Mouse (Mus musculus): ENCODE measurements at regions not wholly inside any gene's neighbourhood (a gene's known extent, or its start where the extent isn't known, plus 50 kb on each side); places are given as distances from the start of the nearest gene placed in this dataset.

GRCm38 (mm10) chr5:133600630-133601029 is 498.9 kb upstream of the Castor2 start:
- Histone ChIP-seq H3K4me3 (replicated peaks; ENCODE audit: low read length) (no peak overlapping the region), H3K4me1 (ENCODE audit: control insufficient read depth, insufficient read depth, low read length) (no peaks in the 10 kb centered on the region), H3K27me3 (ENCODE audit: control insufficient read depth, insufficient read depth, low read length) (no peaks in the 10 kb centered on the region), H3K27ac (replicated peaks; ENCODE audit: low read depth, low read length) (no peak overlapping the region), H3K9me3 (ENCODE audit: control insufficient read depth, low read length) (0 out of 2 replicates have a peak, but pooled peaks cover 3% of the 10 kb centered on the region), H3K36me3 (ENCODE audit: control insufficient read depth, insufficient read depth, low read length) (no peaks in the 10 kb centered on the region), H3K4me2 (replicated peaks; ENCODE audit: low read depth, low read length, severe bottlenecking) (no peak overlapping the region), H3K9ac (ENCODE audit: low read depth, low read length, severe bottlenecking) (no peak overlapping the region)
- WGBS, result 67% methylated on average over 5 of the region's 5 CpGs
- DNase-seq (ENCODE audit: low spot score), result no peak
- no peak for TF ChIP-seq POLR2A (IDR thresholded peaks at IDR 0.05; ENCODE audit: borderline replicate concordance, extremely low read depth, insufficient read depth, insufficient read length)
- ATAC-seq (ENCODE audit: low FRiP score, low read depth), result no peak

DNA sequence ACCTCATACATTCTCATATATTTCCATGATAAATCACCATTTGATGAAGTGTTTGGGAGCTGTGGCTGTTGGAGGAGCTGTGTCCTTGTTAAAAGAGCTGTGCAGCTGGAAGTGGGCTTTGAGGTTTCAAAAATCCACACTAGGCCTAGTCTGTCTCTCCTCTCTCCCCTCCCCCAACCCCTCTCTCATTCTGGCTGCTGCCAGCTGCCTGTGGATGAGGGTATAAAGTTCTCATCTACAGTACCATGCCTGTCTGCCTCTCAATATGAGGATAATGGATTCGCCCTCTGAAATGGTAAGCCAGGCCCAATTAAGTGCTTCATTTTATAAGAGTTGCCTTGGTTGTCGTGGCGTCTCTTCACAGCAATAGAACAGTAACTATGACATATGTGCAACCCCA is 501.4 kb upstream of the Castor2 start:
- WGBS, result 75% methylated on average over 3 of the region's 3 CpGs

GRCm38 (mm10) chr5:133586492-133586891 is 513.0 kb upstream of the Castor2 start:
- no peaks in the 10 kb centered on the region for H3K27me3 ChIP-seq (ENCODE audit: control insufficient read depth, insufficient read depth, low read length)
- H3K36me3 ChIP-seq (ENCODE audit: control insufficient read depth, insufficient read depth, low read length), result no peaks in the 10 kb centered on the region
- no peak overlapping the region for H3K9ac ChIP-seq (ENCODE audit: low read depth, low read length, severe bottlenecking)
- no peak for TF ChIP-seq POLR2A (IDR thresholded peaks at IDR 0.05; ENCODE audit: borderline replicate concordance, extremely low read depth, insufficient read depth, insufficient read length)
- H3K4me2 ChIP-seq (replicated peaks; ENCODE audit: low read depth, low read length, severe bottlenecking), result no peak overlapping the region
- no peak overlapping the region for H3K27ac ChIP-seq (replicated peaks; ENCODE audit: low read depth, low read length)
- H3K9me3 ChIP-seq (ENCODE audit: control insufficient read depth, low read length), result no peaks in the 10 kb centered on the region
- ATAC-seq (ENCODE audit: low FRiP score, low read depth) (no peak), DNase-seq (ENCODE audit: low spot score) (no peak)
- no peak overlapping the region for H3K4me3 ChIP-seq (replicated peaks; ENCODE audit: low read length)
- no peaks in the 10 kb centered on the region for H3K4me1 ChIP-seq (ENCODE audit: control insufficient read depth, insufficient read depth, low read length)

More for the DNA sequence above, 501.4 kb upstream of the Castor2 start:
- Histone ChIP-seq H3K4me1 (ENCODE audit: control insufficient read depth, insufficient read depth, low read length) (no peaks in the 10 kb centered on the region), H3K9me3 (ENCODE audit: control insufficient read depth, low read length) (0 out of 2 replicates have a peak, but pooled peaks cover 3% of the 10 kb centered on the region), H3K27me3 (ENCODE audit: control insufficient read depth, insufficient read depth, low read length) (no peaks in the 10 kb centered on the region), H3K4me2 (replicated peaks; ENCODE audit: low read depth, low read length, severe bottlenecking) (no peak overlapping the region), H3K4me3 (replicated peaks; ENCODE audit: low read length) (no peak overlapping the region), H3K27ac (replicated peaks; ENCODE audit: low read depth, low read length) (no peak overlapping the region), H3K36me3 (ENCODE audit: control insufficient read depth, insufficient read depth, low read length) (no peaks in the 10 kb centered on the region), H3K9ac (ENCODE audit: low read depth, low read length, severe bottlenecking) (no peak overlapping the region)
- DNase-seq (ENCODE audit: low spot score) (no peak), ATAC-seq (ENCODE audit: low FRiP score, low read depth) (no peak)
- no peak for TF ChIP-seq POLR2A (IDR thresholded peaks at IDR 0.05; ENCODE audit: borderline replicate concordance, extremely low read depth, insufficient read depth, insufficient read length)

- no peak for TF ChIP-seq POLR2A (IDR thresholded peaks at IDR 0.05; ENCODE audit: borderline replicate concordance, extremely low read depth, insufficient read depth, insufficient read length)
- Histone ChIP-seq H3K27ac (replicated peaks; ENCODE audit: low read depth, low read length) (no peak overlapping the region), H3K4me1 (ENCODE audit: control insufficient read depth, insufficient read depth, low read length) (no peaks in the 10 kb centered on the region), H3K9me3 (ENCODE audit: control insufficient read depth, low read length) (no peaks in the 10 kb centered on the region), H3K4me2 (replicated peaks; ENCODE audit: low read depth, low read length, severe bottlenecking) (no peak overlapping the region), H3K9ac (ENCODE audit: low read depth, low read length, severe bottlenecking) (no peak overlapping the region), H3K4me3 (replicated peaks; ENCODE audit: low read length) (no peak overlapping the region), H3K27me3 (ENCODE audit: control insufficient read depth, insufficient read depth, low read length) (no peaks in the 10 kb centered on the region), H3K36me3 (ENCODE audit: control insufficient read depth, insufficient read depth, low read length) (no peaks in the 10 kb centered on the region)
- WGBS, result 27% methylated on average over 3 of the region's 3 CpGs
- ATAC-seq (ENCODE audit: low FRiP score, low read depth) (no peak), DNase-seq (ENCODE audit: low spot score) (peak; percentile 50)
Measured at GRCm38 (mm10) chr5:133585181-133585580, 514.3 kb upstream of the Castor2 start.

- no peak overlapping the region for H3K9ac ChIP-seq (ENCODE audit: low read depth, low read length, severe bottlenecking)
- WGBS, result 72% methylated on average over 6 of the region's 6 CpGs
- no peaks in the 10 kb centered on the region for H3K4me1 ChIP-seq (ENCODE audit: control insufficient read depth, insufficient read depth, low read length)
- TF ChIP-seq POLR2A (IDR thresholded peaks at IDR 0.05; ENCODE audit: borderline replicate concordance, extremely low read depth, insufficient read depth, insufficient read length), result no peak
- no peak overlapping the region for H3K4me2 ChIP-seq (replicated peaks; ENCODE audit: low read depth, low read length, severe bottlenecking)
- no peaks in the 10 kb centered on the region for H3K9me3 ChIP-seq (ENCODE audit: control insufficient read depth, low read length)
- ATAC-seq (ENCODE audit: low FRiP score, low read depth), result no peak
- H3K4me3 ChIP-seq (replicated peaks; ENCODE audit: low read length), result no peak overlapping the region
- no peak overlapping the region for H3K27ac ChIP-seq (replicated peaks; ENCODE audit: low read depth, low read length)
- H3K27me3 ChIP-seq (ENCODE audit: control insufficient read depth, insufficient read depth, low read length), result no peaks in the 10 kb centered on the region
- no peak for DNase-seq (ENCODE audit: low spot score)
- H3K36me3 ChIP-seq (ENCODE audit: control insufficient read depth, insufficient read depth, low read length), result no peaks in the 10 kb centered on the region
Measured at GRCm38 (mm10) chr5:133576595-133576994, 522.9 kb upstream of the Castor2 start.

- TF ChIP-seq POLR2A (IDR thresholded peaks at IDR 0.05; ENCODE audit: borderline replicate concordance, extremely low read depth, insufficient read depth, insufficient read length), result no peak
- Histone ChIP-seq H3K27ac (replicated peaks; ENCODE audit: low read depth, low read length) (no peak overlapping the region), H3K4me1 (ENCODE audit: control insufficient read depth, insufficient read depth, low read length) (no peaks in the 10 kb centered on the region), H3K36me3 (ENCODE audit: control insufficient read depth, insufficient read depth, low read length) (no peaks in the 10 kb centered on the region), H3K27me3 (ENCODE audit: control insufficient read depth, insufficient read depth, low read length) (no peaks in the 10 kb centered on the region), H3K4me3 (replicated peaks; ENCODE audit: low read length) (no peak overlapping the region), H3K9me3 (ENCODE audit: control insufficient read depth, low read length) (no peaks in the 10 kb centered on the region), H3K4me2 (replicated peaks; ENCODE audit: low read depth, low read length, severe bottlenecking) (no peak overlapping the region), H3K9ac (ENCODE audit: low read depth, low read length, severe bottlenecking) (no peak overlapping the region)
- 81% methylated on average over 2 of the region's 2 CpGs for WGBS
- DNase-seq (ENCODE audit: low spot score) (peak; percentile 63), ATAC-seq (ENCODE audit: low FRiP score, low read depth) (no peak)
Measured at GRCm38 (mm10) chr5:133569096-133569495, 530.4 kb upstream of the Castor2 start.
